ENCODE assay signal across 21 mouse cellular contexts in genomic region chr9:118100484-118100883, GRCm38 (mm10). TPM values are rescaled to one million over a fixed set of nuclear protein-coding genes. Genes with fewer than 3 reads are reported as not detected.
A peak's percentile ranks its signal among the peaks of the same experiment; 100 is the strongest.
DNase-seq lines count a peak whose midpoint lies in the region; ATAC-seq and TF ChIP-seq lines count a peak whose summit lies in the region.
"Had no signal": no experiment of that assay in that cellular context is flagged by ENCODE, and none has a peak within 500 bp of the region (broad histone marks: within the 10 kb centered on the region; RNA-seq: fewer than 3 reads in every experiment).

No protein-coding gene starts in this region.

- no peak for TF ChIP-seq CTCF in heart, adult 2 months (IDR thresholded peaks at IDR 0.05)

- no peaks in the 10 kb centered on the region for H3K9me3 ChIP-seq in liver, embryonic 11.5 days (ENCODE audit: control insufficient read depth, low read length)
- no peaks in the 10 kb centered on the region for H3K9me3 ChIP-seq in liver, embryonic 12.5 days (replicated peaks)
- no peaks in the 10 kb centered on the region for H3K9me3 ChIP-seq in midbrain, embryonic 11.5 days (ENCODE audit: control insufficient read depth, low read length)
- no peaks in the 10 kb centered on the region for H3K9me3 ChIP-seq in midbrain, embryonic 15.5 days
- H3K9me3 ChIP-seq: G1E had no signal

- H3K36me3 ChIP-seq in heart, adult 2 months (ENCODE audit: control insufficient read depth, insufficient read depth, low read length), result no peaks in the 10 kb centered on the region
- no peaks in the 10 kb centered on the region for H3K36me3 ChIP-seq in liver, embryonic 11.5 days (ENCODE audit: control insufficient read depth, insufficient read depth, low read length)
- no peaks in the 10 kb centered on the region for H3K36me3 ChIP-seq in liver, embryonic 12.5 days
- H3K36me3 ChIP-seq in midbrain, embryonic 11.5 days (ENCODE audit: control insufficient read depth, insufficient read depth, low read length), result no peaks in the 10 kb centered on the region
- no peaks in the 10 kb centered on the region for H3K36me3 ChIP-seq in midbrain, embryonic 15.5 days (replicated peaks)

- no peaks in the 10 kb centered on the region for H3K4me1 ChIP-seq in heart, adult 2 months (ENCODE audit: control insufficient read depth, insufficient read depth, low read length)
- H3K4me1 ChIP-seq in liver, embryonic 11.5 days (replicated peaks; ENCODE audit: control insufficient read depth, insufficient read depth, low read length), result no peaks in the 10 kb centered on the region
- no peaks in the 10 kb centered on the region for H3K4me1 ChIP-seq in liver, embryonic 12.5 days
- H3K4me1 ChIP-seq in midbrain, embryonic 11.5 days (ENCODE audit: control insufficient read depth, insufficient read depth, low read length), result no peaks in the 10 kb centered on the region
- peaks cover 6% of the 10 kb centered on the region; the same call in 1 of the 2 replicates for H3K4me1 ChIP-seq in midbrain, embryonic 15.5 days

- no peak overlapping the region for H3K9ac ChIP-seq in heart, adult 2 months (ENCODE audit: low read depth, low read length)
- no peak overlapping the region for H3K9ac ChIP-seq in liver, embryonic 11.5 days (ENCODE audit: low read depth, low read length)
- no peak overlapping the region for H3K9ac ChIP-seq in liver, embryonic 12.5 days
- no peak overlapping the region for H3K9ac ChIP-seq in midbrain, embryonic 11.5 days (ENCODE audit: low read length)
- H3K9ac ChIP-seq in midbrain, embryonic 15.5 days, result no peak overlapping the region

- WGBS in heart, adult 2 months, result 100% methylated on average over 2 of the region's 2 CpGs
- WGBS in liver, embryonic 11.5 days, result 94% methylated on average over 2 of the region's 2 CpGs
- 92% methylated on average over 2 of the region's 2 CpGs for WGBS in liver, embryonic 12.5 days (ENCODE audit: insufficient replicate concordance)
- 93% methylated on average over 2 of the region's 2 CpGs for whole genome bisulfite sequencing in midbrain, embryonic 11.5 days
- 89% methylated on average over 2 of the region's 2 CpGs for WGBS in midbrain, embryonic 15.5 days

- peak; percentile 53 for DNase-seq in heart, adult 11 months
- DNase-seq in heart, adult 2 months, result no peak
- peak; percentile 7 for DNase-seq in liver, embryonic 11.5 days (ENCODE audit: low spot score)
- DNase-seq in midbrain, embryonic 11.5 days (ENCODE audit: low spot score, missing footprints), result peak; percentile 66
- DNase-seq: adrenal gland, adult 2 months; adrenal gland, adult 8-10 months; adrenal gland, postnatal 10 days; adrenal gland, postnatal 14 days; adrenal gland, postnatal 25 days; adrenal gland, postnatal 36 days; B cell, adult 2 months; cerebellum, adult 11 months; cerebellum, adult 11-12 months; cerebellum, adult 18-20 months had no signal

- H3K27ac ChIP-seq in heart, adult 2 months, result no peak overlapping the region
- H3K27ac ChIP-seq in liver, embryonic 11.5 days (ENCODE audit: low read depth, low read length), result no peak overlapping the region
- no peak overlapping the region for H3K27ac ChIP-seq in liver, embryonic 12.5 days
- no peak overlapping the region for H3K27ac ChIP-seq in midbrain, embryonic 11.5 days (ENCODE audit: low read depth, low read length)
- no peak overlapping the region for H3K27ac ChIP-seq in midbrain, embryonic 15.5 days

- intact Hi-C loops in heart, adult 2 months (cut with DNase I), result no loop called here

- TF ChIP-seq EP300 in heart, adult 2 months (IDR thresholded peaks at IDR 0.05; ENCODE audit: insufficient read depth, low read depth, low read length), result no peak

- no peaks in the 10 kb centered on the region for H3K79me2 ChIP-seq in heart, adult 2 months (replicated peaks; ENCODE audit: control insufficient read depth, insufficient read depth, low read length)

- no peaks in the 10 kb centered on the region for H3K27me3 ChIP-seq in heart, adult 2 months (ENCODE audit: control insufficient read depth, insufficient read depth, low read length)
- H3K27me3 ChIP-seq in liver, embryonic 11.5 days (replicated peaks; ENCODE audit: control insufficient read depth, insufficient read depth, low read length), result no peaks in the 10 kb centered on the region
- no peaks in the 10 kb centered on the region for H3K27me3 ChIP-seq in liver, embryonic 12.5 days (replicated peaks)
- H3K27me3 ChIP-seq in midbrain, embryonic 11.5 days (ENCODE audit: control insufficient read depth, insufficient read depth, low read length), result no peaks in the 10 kb centered on the region
- no peaks in the 10 kb centered on the region for H3K27me3 ChIP-seq in midbrain, embryonic 15.5 days (replicated peaks)
- H3K27me3 ChIP-seq: CH12.LX, Patski had no signal

- no peak for ATAC-seq in liver, embryonic 11.5 days (replicated peaks; ENCODE audit: low FRiP score)
- no peak for ATAC-seq in liver, embryonic 12.5 days
- no peak for ATAC-seq in midbrain, embryonic 11.5 days (ENCODE audit: low FRiP score)
- no peak for ATAC-seq in midbrain, embryonic 15.5 days (replicated peaks)
- ATAC-seq: activated CD4-positive, CD25-positive, alpha-beta regulatory T cell, adult 4 months; CD4-positive, CD25-positive, alpha-beta regulatory T cell, adult 4 months; Patski had no signal

- no peak overlapping the region for H3K4me2 ChIP-seq in liver, embryonic 11.5 days
- no peak overlapping the region for H3K4me2 ChIP-seq in liver, embryonic 12.5 days
- no peak overlapping the region for H3K4me2 ChIP-seq in midbrain, embryonic 11.5 days
- no peak overlapping the region for H3K4me2 ChIP-seq in midbrain, embryonic 15.5 days

- no peak overlapping the region for H3K4me3 ChIP-seq in heart, adult 2 months
- no peak overlapping the region for H3K4me3 ChIP-seq in liver, embryonic 11.5 days (ENCODE audit: low read depth, low read length)
- H3K4me3 ChIP-seq in liver, embryonic 12.5 days, result no peak overlapping the region
- H3K4me3 ChIP-seq in midbrain, embryonic 11.5 days (ENCODE audit: low read depth, low read length), result no peak overlapping the region
- H3K4me3 ChIP-seq in midbrain, embryonic 15.5 days, result no peak overlapping the region

- no peak for TF ChIP-seq POLR2A in heart, adult 2 months (IDR thresholded peaks at IDR 0.05; ENCODE audit: insufficient read depth, low read depth, low read length)

RNA-seq across cellular contexts. Expression of gene Cmc1, which starts 49.5 kb away (rescaled TPM):
- 10 to 100 TPM; 23.6 to 30.4 TPM for total RNA-seq in heart, adult 2 months (2021)
- 4.6 and 7.3 TPM in 2 replicates for polyA plus RNA-seq in heart, adult 2 months (2012; rRNA removed)
- polyA plus RNA-seq in liver, embryonic 11.5 days (2014; fragmentation: Nextera tagmentation; extraction: Ambion mirVana), result 44.6 and 45.9 TPM in 2 replicates
- 27.2 and 32.2 TPM in 2 replicates for polyA plus RNA-seq in liver, embryonic 12.5 days (2016; fragmentation: Nextera tagmentation; extraction: Ambion mirVana)
- polyA plus RNA-seq in midbrain, embryonic 11.5 days (2014; fragmentation: Nextera tagmentation; extraction: Ambion mirVana), result 40.1 and 41.5 TPM in 2 replicates
- 31.7 and 32.2 TPM in 2 replicates for polyA plus RNA-seq in midbrain, embryonic 15.5 days (2015; fragmentation: Nextera tagmentation; extraction: Ambion mirVana)

Comparison
In these comparisons a context has a peak if more than half of its experiments do, and no peak if none do; other contexts are left out.
1. DNase-seq: peak in heart, adult 11 months (single experiment), liver, embryonic 11.5 days (single experiment) and midbrain, embryonic 11.5 days (single experiment); none in heart, adult 2 months (0 of 2).